Mouse (Mus musculus): ENCODE data around the gene Dagla.

GRCm38 (mm10) chr19:10231871-10232270 lies 72.8 kb downstream of the Dagla start:
- TF ChIP-seq POLR2A (IDR thresholded peaks at IDR 0.05; ENCODE audit: control insufficient read depth, low read depth, low read length) (no peak), CTCF (IDR thresholded peaks at IDR 0.05; ENCODE audit: control insufficient read depth, insufficient read depth, insufficient replicate concordance, low read depth, low read length) (no peak)

Data from testis, adult 2 months (tissue).